Comparison of ENCODE assay signal across 10 mouse cellular contexts in genomic region chr13:109736290-109737078, GRCm38 (mm10).
DNase-seq lines count a peak whose midpoint lies in the region; ATAC-seq and TF ChIP-seq lines count a peak whose summit lies in the region.
"Had no signal": no experiment of that assay in that cellular context is flagged by ENCODE, and none has a peak within 500 bp of the region (broad histone marks: within the 10 kb centered on the region; RNA-seq: fewer than 3 reads in every experiment).

No protein-coding gene starts in this region.

- peak; percentile 75 for DNase-seq in cerebellum, adult 9-10 months
- DNase-seq in cerebellum, postnatal 36 days = no peak
- peak; percentile 73 for DNase-seq in liver, adult 2 months (ENCODE audit: extremely low read depth, low read depth, low spot score)
- no peak for DNase-seq in liver
- peak; percentile 44 for DNase-seq in c-Kit-negative CD71-positive TER-119-positive erythroid progenitor cells, embryonic 14.5 days (ENCODE audit: low read depth, low spot score)
- no peak for DNase-seq in ovary, postnatal 14 days (ENCODE audit: low spot score)
- no peak for DNase-seq in cerebellum, adult 18-20 months
- DNase-seq: cerebellum, adult 8-10 months had no signal

- 43% methylated on average over 8 of the region's 8 CpGs for WGBS in liver, adult 2 months
- WGBS in midbrain, embryonic 16.5 days = 45% methylated on average over 8 of the region's 8 CpGs

- TF ChIP-seq POLR2A in liver, adult 2 months (IDR thresholded peaks at IDR 0.05; ENCODE audit: extremely low read depth, insufficient read depth, low read length) = no peak

- H3K9me3 ChIP-seq in midbrain, embryonic 16.5 days (replicated peaks; ENCODE audit: control insufficient read depth, low read length, poor library complexity, severe bottlenecking) = no peaks in the 10 kb centered on the region
- H3K9me3 ChIP-seq: limb, embryonic 13.5 days had no signal

- H3K4me1 ChIP-seq in liver, adult 2 months (ENCODE audit: control insufficient read depth, insufficient read depth, low read length) = no peaks in the 10 kb centered on the region
- no peaks in the 10 kb centered on the region for H3K4me1 ChIP-seq in midbrain, embryonic 16.5 days (ENCODE audit: control insufficient read depth, insufficient read depth, low read length)

- no peak overlapping the region for H3K27ac ChIP-seq in liver, adult 2 months (replicated peaks; ENCODE audit: insufficient read depth, low read depth, low read length)
- H3K27ac ChIP-seq in midbrain, embryonic 16.5 days (ENCODE audit: low read length) = no peak overlapping the region
- H3K27ac ChIP-seq: limb, embryonic 13.5 days had no signal

- no peak overlapping the region for H3K4me2 ChIP-seq in midbrain, embryonic 16.5 days (ENCODE audit: low read length)
- H3K4me2 ChIP-seq: limb, embryonic 13.5 days had no signal

- H3K9ac ChIP-seq in liver, adult 2 months (ENCODE audit: low read depth, low read length) = no peak overlapping the region
- no peak overlapping the region for H3K9ac ChIP-seq in midbrain, embryonic 16.5 days (ENCODE audit: low read depth, low read length)
- H3K9ac ChIP-seq: limb, embryonic 13.5 days had no signal

- H3K79me2 ChIP-seq in liver, adult 2 months (ENCODE audit: control insufficient read depth, insufficient read depth, low read length) = no peaks in the 10 kb centered on the region

- H3K36me3 ChIP-seq in liver, adult 2 months (ENCODE audit: control insufficient read depth, insufficient read depth, low read length) = no peaks in the 10 kb centered on the region
- no peaks in the 10 kb centered on the region for H3K36me3 ChIP-seq in midbrain, embryonic 16.5 days (ENCODE audit: control insufficient read depth, insufficient read depth, low read length)
- H3K36me3 ChIP-seq: limb, embryonic 13.5 days had no signal

- no peak overlapping the region for H3K4me3 ChIP-seq in liver, adult 2 months (ENCODE audit: insufficient read depth, low read depth, low read length)
- H3K4me3 ChIP-seq in midbrain, embryonic 16.5 days (ENCODE audit: low read depth, low read length) = no peak overlapping the region
- H3K4me3 ChIP-seq: limb, embryonic 13.5 days had no signal

- H3K27me3 ChIP-seq in liver, adult 2 months (ENCODE audit: control insufficient read depth, insufficient read depth, low read length) = no peaks in the 10 kb centered on the region
- H3K27me3 ChIP-seq in midbrain, embryonic 16.5 days (ENCODE audit: control insufficient read depth, insufficient read depth, low read depth, low read length) = no peaks in the 10 kb centered on the region
- H3K27me3 ChIP-seq: limb, embryonic 13.5 days had no signal

- ATAC-seq in midbrain, embryonic 16.5 days = peak; percentile 25; the same call in 1 of the 2 replicates

- no peak for TF ChIP-seq CTCF in liver, adult 2 months (IDR thresholded peaks at IDR 0.05; ENCODE audit: low read depth, low read length)

Comparison
In these comparisons a context has a peak if more than half of its experiments do, and no peak if none do; other contexts are left out.
1. DNase-seq: peak in cerebellum, adult 9-10 months (single experiment), liver, adult 2 months (single experiment) and c-Kit-negative CD71-positive TER-119-positive erythroid progenitor cells, embryonic 14.5 days (single experiment); none in cerebellum, postnatal 36 days (0 of 2), liver (single experiment), ovary, postnatal 14 days (single experiment) and cerebellum, adult 18-20 months (0 of 2).